Comparison of ENCODE assay signal across 22 mouse cellular contexts in genomic region chr7:58755846-58756245, GRCm38 (mm10).
"Had no signal": no experiment of that assay in that cellular context is flagged by ENCODE, and none has a peak within 500 bp of the region (broad histone marks: within the 10 kb centered on the region; RNA-seq: fewer than 3 reads in every experiment).

No protein-coding gene starts in this region.

- H3K9ac ChIP-seq: heart, embryonic 13.5 days; heart, embryonic 15.5 days; hindbrain, embryonic 13.5 days; hindbrain, embryonic 15.5 days; kidney, embryonic 15.5 days; limb, embryonic 13.5 days; limb, embryonic 15.5 days had no signal

- H3K36me3 ChIP-seq: heart, embryonic 10.5 days; heart, embryonic 13.5 days; heart, embryonic 15.5 days; hindbrain, embryonic 13.5 days; hindbrain, embryonic 15.5 days; kidney, embryonic 15.5 days; limb, embryonic 13.5 days; limb, embryonic 15.5 days had no signal

- H3K9me3 ChIP-seq: heart, embryonic 10.5 days; heart, embryonic 13.5 days; heart, embryonic 15.5 days; hindbrain, embryonic 13.5 days; hindbrain, embryonic 15.5 days; kidney, embryonic 15.5 days; limb, embryonic 13.5 days; limb, embryonic 15.5 days had no signal

- ATAC-seq: hindbrain, postnatal 0 days; intestine, embryonic 16.5 days had no signal

- H3K4me2 ChIP-seq: heart, embryonic 13.5 days; heart, embryonic 15.5 days; hindbrain, embryonic 13.5 days; hindbrain, embryonic 15.5 days; kidney, embryonic 15.5 days; limb, embryonic 13.5 days; limb, embryonic 15.5 days had no signal

- H3K4me1 ChIP-seq: hindbrain, embryonic 13.5 days; hindbrain, embryonic 15.5 days; limb, embryonic 15.5 days had no signal

- H3K27ac ChIP-seq: heart, embryonic 10.5 days; heart, embryonic 13.5 days; heart, embryonic 15.5 days; hindbrain, embryonic 13.5 days; hindbrain, embryonic 15.5 days; hindbrain, postnatal 0 days; kidney, embryonic 15.5 days; kidney, postnatal 0 days; limb, embryonic 13.5 days; limb, embryonic 15.5 days had no signal

- H3K27me3 ChIP-seq: heart, embryonic 13.5 days; heart, embryonic 15.5 days; hindbrain, embryonic 13.5 days; hindbrain, embryonic 15.5 days; kidney, embryonic 15.5 days; limb, embryonic 13.5 days; limb, embryonic 15.5 days had no signal

- H3K4me3 ChIP-seq: heart, embryonic 10.5 days; heart, embryonic 13.5 days; heart, embryonic 15.5 days; hindbrain, embryonic 13.5 days; hindbrain, embryonic 15.5 days; kidney, embryonic 15.5 days; limb, embryonic 13.5 days; limb, embryonic 15.5 days had no signal

- DNase-seq: gastrocnemius, postnatal 14 days; gastrocnemius, postnatal 36 days; heart, adult 18-20 months; heart, postnatal 10 days; kidney, adult 11 months; kidney, adult 9 months; kidney, postnatal 14 days; kidney, postnatal 36 days; layer of hippocampus, adult 9-11 months; layer of hippocampus, postnatal 36 days; left cerebral cortex, postnatal 4 days had no signal
